Mouse (Mus musculus): ENCODE results near the gene Babam2. TPM values are rescaled to one million over a fixed set of nuclear protein-coding genes. Genes with fewer than 3 reads are reported as not detected.
A peak's percentile ranks its signal among the peaks of the same experiment; 100 is the strongest.

Gene Babam2
- polyA plus RNA-seq, 1 experiment from 2014 or later: 45.9 TPM

DNA sequence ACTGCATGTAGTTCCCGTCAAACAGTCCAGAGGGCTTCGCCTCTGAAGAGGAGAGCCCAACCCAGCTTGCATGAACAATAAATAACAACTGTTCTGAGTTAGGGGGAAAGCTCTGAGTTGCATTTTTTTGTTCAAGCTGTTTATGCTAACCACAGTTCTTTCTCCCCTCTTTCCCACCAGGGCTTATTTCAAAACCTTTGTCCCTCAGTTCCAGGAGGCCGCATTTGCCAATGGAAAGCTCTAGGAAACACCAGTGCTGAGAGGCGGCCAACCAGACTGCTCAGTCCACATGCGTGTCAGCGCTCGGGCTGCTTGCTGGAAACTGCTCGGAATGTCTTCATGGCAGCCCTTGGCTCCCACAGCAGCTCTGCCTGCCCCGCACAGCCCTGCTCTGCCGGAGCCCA, 386.9 kb downstream of the Babam2 start:
- WGBS: 89% methylated on average over 10 of the region's 10 CpGs
- no peak overlapping the region for H3K9ac ChIP-seq (ENCODE audit: low read length)
- no peaks in the 10 kb centered on the region for H3K9me3 ChIP-seq (ENCODE audit: control insufficient read depth, low read length)
- DNase-seq (ENCODE audit: low spot score, missing footprints) (peak; percentile 49), ATAC-seq (ENCODE audit: low FRiP score) (no peak)
- H3K27me3 ChIP-seq (ENCODE audit: control insufficient read depth, insufficient read depth, low read length): no peaks in the 10 kb centered on the region
- no peak overlapping the region for H3K27ac ChIP-seq (ENCODE audit: low read depth, low read length)
- H3K36me3 ChIP-seq (ENCODE audit: control insufficient read depth, insufficient read depth, low read length): no peaks in the 10 kb centered on the region
- no peak overlapping the region for H3K4me2 ChIP-seq
- H3K4me1 ChIP-seq (ENCODE audit: control insufficient read depth, insufficient read depth, low read length): no peaks in the 10 kb centered on the region
- no peak overlapping the region for H3K4me3 ChIP-seq (ENCODE audit: low read depth, low read length)

DNA sequence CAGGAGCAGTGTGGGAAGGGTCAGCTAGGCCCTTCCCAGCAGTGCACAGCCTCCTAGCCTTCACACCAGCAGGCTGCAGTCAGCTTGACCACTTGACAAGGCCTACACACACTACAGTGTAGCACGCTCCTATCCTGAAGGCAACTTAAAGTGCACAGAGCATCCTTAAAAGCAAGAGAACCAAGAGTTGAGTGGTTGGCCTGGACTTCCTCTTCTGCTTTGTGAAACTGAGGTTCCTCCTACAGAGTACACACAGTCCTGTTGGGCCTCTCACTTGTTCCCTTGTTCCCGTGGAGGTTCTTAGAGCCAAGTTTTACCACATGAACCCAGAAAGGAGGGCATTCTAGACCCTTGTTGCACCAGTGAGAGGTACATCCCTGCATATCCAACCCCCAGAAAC, 388.1 kb downstream of the Babam2 start:
- Histone ChIP-seq H3K4me2 (no peak overlapping the region), H3K9ac (ENCODE audit: low read length) (no peak overlapping the region), H3K4me3 (ENCODE audit: low read depth, low read length) (no peak overlapping the region), H3K27ac (ENCODE audit: low read depth, low read length) (no peak overlapping the region), H3K9me3 (ENCODE audit: control insufficient read depth, low read length) (no peaks in the 10 kb centered on the region), H3K27me3 (ENCODE audit: control insufficient read depth, insufficient read depth, low read length) (no peaks in the 10 kb centered on the region), H3K4me1 (ENCODE audit: control insufficient read depth, insufficient read depth, low read length) (no peaks in the 10 kb centered on the region), H3K36me3 (ENCODE audit: control insufficient read depth, insufficient read depth, low read length) (no peaks in the 10 kb centered on the region)
- WGBS: 88% methylated on average over 2 of the region's 2 CpGs
- DNase-seq (ENCODE audit: low spot score, missing footprints) (peak; percentile 19), ATAC-seq (ENCODE audit: low FRiP score) (no peak)

DNA sequence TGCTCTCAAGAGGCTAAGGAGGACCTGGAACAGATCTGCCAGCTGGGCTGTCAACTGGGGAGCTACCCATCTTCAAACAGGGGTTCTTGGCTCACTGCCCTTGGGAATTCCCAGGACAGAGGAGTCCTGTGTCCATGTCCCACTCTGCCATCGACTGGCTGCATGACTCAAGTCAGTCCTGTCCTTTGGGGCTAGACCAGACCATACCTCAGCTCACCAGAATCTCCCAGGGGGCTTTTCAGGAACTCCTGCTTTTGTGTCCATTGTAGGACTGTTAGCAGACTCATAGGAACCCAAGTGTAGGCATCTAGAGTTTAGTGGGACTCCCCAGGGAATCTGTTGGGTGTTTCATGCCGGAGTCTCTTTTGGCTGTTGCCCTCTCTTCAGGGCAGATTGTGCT, 388.5 kb downstream of the Babam2 start:
- Histone ChIP-seq H3K4me2 (no peak overlapping the region), H3K4me3 (ENCODE audit: low read depth, low read length) (no peak overlapping the region), H3K27ac (ENCODE audit: low read depth, low read length) (no peak overlapping the region), H3K27me3 (ENCODE audit: control insufficient read depth, insufficient read depth, low read length) (no peaks in the 10 kb centered on the region), H3K36me3 (ENCODE audit: control insufficient read depth, insufficient read depth, low read length) (no peaks in the 10 kb centered on the region), H3K9ac (ENCODE audit: low read length) (no peak overlapping the region), H3K9me3 (ENCODE audit: control insufficient read depth, low read length) (no peaks in the 10 kb centered on the region), H3K4me1 (ENCODE audit: control insufficient read depth, insufficient read depth, low read length) (no peaks in the 10 kb centered on the region)
- WGBS: 97% methylated on average over 2 of the region's 2 CpGs
- ATAC-seq (ENCODE audit: low FRiP score) (no peak), DNase-seq (ENCODE audit: low spot score, missing footprints) (peak; percentile 75)

DNA sequence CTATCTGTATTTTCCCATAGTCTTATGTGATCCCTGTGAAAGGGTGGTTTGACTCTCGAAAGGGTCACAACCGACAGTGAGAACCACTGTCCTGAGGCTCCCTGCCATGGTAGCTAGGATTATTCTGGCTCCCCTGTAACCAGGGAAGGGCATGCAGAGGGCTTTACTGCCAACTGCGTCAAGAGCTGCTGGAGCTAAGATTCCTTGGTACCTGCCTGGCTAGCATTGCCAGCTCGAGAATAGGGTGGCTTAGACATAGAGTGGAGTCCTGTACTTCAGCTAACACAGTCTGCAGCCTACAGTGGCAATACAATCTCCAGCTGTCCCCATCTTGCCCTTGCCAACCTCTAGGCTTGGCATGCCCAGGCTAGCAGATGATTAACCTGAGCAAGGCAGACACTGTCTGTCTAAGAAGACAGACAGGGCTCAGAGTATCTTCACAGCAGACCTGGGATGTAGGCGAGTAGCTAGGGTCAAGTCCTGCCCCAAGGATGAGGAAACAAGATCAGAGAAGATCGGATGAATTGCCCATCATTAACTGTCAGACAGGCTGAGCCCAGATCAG, 389.1 kb downstream of the Babam2 start:
- H3K27ac ChIP-seq (ENCODE audit: low read depth, low read length): no peak overlapping the region
- no peak overlapping the region for H3K9ac ChIP-seq (ENCODE audit: low read length)
- H3K9me3 ChIP-seq (ENCODE audit: control insufficient read depth, low read length): no peaks in the 10 kb centered on the region
- H3K36me3 ChIP-seq (ENCODE audit: control insufficient read depth, insufficient read depth, low read length): no peaks in the 10 kb centered on the region
- no peak overlapping the region for H3K4me3 ChIP-seq (ENCODE audit: low read depth, low read length)
- 90% methylated on average over 6 of the region's 6 CpGs for WGBS
- peak; percentile 28 for DNase-seq (ENCODE audit: low spot score, missing footprints)
- H3K27me3 ChIP-seq (ENCODE audit: control insufficient read depth, insufficient read depth, low read length): no peaks in the 10 kb centered on the region
- H3K4me2 ChIP-seq: no peak overlapping the region
- no peak for ATAC-seq (ENCODE audit: low FRiP score)
- H3K4me1 ChIP-seq (ENCODE audit: control insufficient read depth, insufficient read depth, low read length): no peaks in the 10 kb centered on the region

DNA sequence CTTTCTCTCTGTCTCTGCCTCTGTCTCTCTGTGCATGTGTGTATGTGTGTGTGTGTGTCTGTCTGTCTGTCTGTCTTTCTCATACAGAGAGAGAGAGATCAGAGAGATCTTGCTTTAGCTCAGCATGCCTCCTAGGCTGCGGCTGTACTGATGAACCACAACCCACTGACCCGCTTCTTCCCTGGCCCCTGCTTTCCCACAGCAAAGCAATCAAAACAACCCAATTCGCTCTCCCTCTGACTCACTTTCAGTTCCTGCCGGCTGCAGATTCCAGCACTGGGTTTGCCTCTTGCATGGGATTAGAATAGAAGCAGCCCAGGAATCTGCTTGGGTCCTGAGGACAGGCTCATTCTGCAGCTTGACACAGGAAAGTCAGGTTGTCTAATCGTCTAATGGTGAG, 392.0 kb downstream of the Babam2 start:
- H3K27ac ChIP-seq (ENCODE audit: low read depth, low read length): no peak overlapping the region

DNA sequence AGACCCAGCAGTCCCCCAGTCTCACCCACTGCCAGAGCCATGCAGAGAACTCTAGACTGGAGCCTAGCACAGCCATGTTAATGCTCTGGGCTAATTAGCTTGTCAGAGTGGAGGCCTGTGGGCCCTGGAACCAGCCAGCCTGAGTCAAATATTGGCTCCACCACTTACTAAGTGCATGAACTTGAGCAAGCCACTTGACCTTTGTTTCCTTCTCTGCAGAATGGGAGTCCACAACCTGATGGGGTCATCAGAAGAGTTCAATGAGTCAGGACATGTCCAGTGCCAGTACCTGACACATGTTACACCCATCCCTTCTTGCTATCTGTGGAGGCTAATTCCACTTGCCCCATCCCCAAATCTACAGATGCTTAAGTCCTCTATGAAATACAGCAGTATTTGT, 394.8 kb downstream of the Babam2 start:
- H3K9me3 ChIP-seq (ENCODE audit: control insufficient read depth, low read length): no peaks in the 10 kb centered on the region
- H3K4me2 ChIP-seq: no peak overlapping the region
- DNase-seq (ENCODE audit: low spot score, missing footprints): no peak
- no peaks in the 10 kb centered on the region for H3K36me3 ChIP-seq (ENCODE audit: control insufficient read depth, insufficient read depth, low read length)
- no peak overlapping the region for H3K4me3 ChIP-seq (ENCODE audit: low read depth, low read length)
- no peak overlapping the region for H3K27ac ChIP-seq (ENCODE audit: low read depth, low read length)
- H3K27me3 ChIP-seq (ENCODE audit: control insufficient read depth, insufficient read depth, low read length): no peaks in the 10 kb centered on the region
- H3K9ac ChIP-seq (ENCODE audit: low read length): no peak overlapping the region
- no peak for ATAC-seq (ENCODE audit: low FRiP score)
- no peaks in the 10 kb centered on the region for H3K4me1 ChIP-seq (ENCODE audit: control insufficient read depth, insufficient read depth, low read length)

More for the DNA sequence above, 392.0 kb downstream of the Babam2 start:
- Histone ChIP-seq H3K4me2 (no peak overlapping the region), H3K9me3 (ENCODE audit: control insufficient read depth, low read length) (no peaks in the 10 kb centered on the region), H3K4me3 (ENCODE audit: low read depth, low read length) (no peak overlapping the region), H3K27me3 (ENCODE audit: control insufficient read depth, insufficient read depth, low read length) (no peaks in the 10 kb centered on the region), H3K9ac (ENCODE audit: low read length) (no peak overlapping the region), H3K4me1 (ENCODE audit: control insufficient read depth, insufficient read depth, low read length) (no peaks in the 10 kb centered on the region), H3K36me3 (ENCODE audit: control insufficient read depth, insufficient read depth, low read length) (no peaks in the 10 kb centered on the region)
- ATAC-seq (ENCODE audit: low FRiP score) (no peak), DNase-seq (ENCODE audit: low spot score, missing footprints) (no peak)
- WGBS: 60% methylated on average over 5 of the region's 5 CpGs

DNA sequence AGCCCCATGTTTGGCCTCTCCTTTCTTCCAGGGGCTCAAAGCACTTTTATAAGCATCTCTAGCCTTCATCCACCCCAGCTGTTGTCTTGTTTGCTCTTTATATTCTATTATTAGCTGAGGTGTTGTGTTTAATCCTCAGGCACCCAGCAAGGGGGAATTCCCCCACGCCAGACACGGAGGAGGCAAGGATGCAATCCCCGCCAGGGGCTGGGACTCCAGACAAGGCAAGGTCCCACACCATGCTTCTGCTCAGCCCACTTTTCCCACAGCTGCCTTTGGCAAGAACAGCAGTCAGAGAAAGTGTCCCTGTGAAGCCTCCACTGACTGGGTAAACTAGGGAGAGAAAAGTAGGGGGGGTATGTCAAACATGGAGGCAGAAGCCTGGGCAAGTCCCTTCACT, 401.2 kb downstream of the Babam2 start:
- DNase-seq (ENCODE audit: low spot score, missing footprints) (no peak), ATAC-seq (ENCODE audit: low FRiP score) (no peak)
- Histone ChIP-seq H3K4me1 (ENCODE audit: control insufficient read depth, insufficient read depth, low read length) (no peaks in the 10 kb centered on the region), H3K4me3 (ENCODE audit: low read depth, low read length) (no peak overlapping the region), H3K9me3 (ENCODE audit: control insufficient read depth, low read length) (no peaks in the 10 kb centered on the region), H3K36me3 (ENCODE audit: control insufficient read depth, insufficient read depth, low read length) (no peaks in the 10 kb centered on the region), H3K27ac (ENCODE audit: low read depth, low read length) (no peak overlapping the region), H3K9ac (ENCODE audit: low read length) (no peak overlapping the region), H3K4me2 (no peak overlapping the region), H3K27me3 (ENCODE audit: control insufficient read depth, insufficient read depth, low read length) (no peaks in the 10 kb centered on the region)
- 66% methylated on average over 3 of the region's 3 CpGs for WGBS

DNA sequence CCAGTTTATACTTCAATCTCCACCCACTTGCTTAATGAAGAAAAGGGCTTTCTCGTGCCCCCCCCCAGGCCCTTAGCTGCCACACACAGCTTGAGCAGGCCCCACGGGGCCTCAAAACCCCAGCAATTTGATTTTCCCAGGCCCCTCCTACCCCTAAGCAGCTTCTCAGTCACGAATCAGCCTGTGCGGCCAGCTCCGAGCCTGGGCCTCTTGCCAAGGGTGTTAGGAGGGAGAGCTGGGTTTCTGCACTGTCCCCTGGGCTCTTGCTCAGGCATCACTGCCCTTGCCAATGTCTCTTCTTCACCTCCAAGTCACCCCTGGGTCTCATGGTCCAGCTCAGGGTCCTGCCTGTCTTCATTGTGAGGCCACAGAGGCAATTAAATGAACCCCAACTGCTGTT, 405.0 kb downstream of the Babam2 start:
- DNase-seq (ENCODE audit: low spot score, missing footprints): peak; percentile 79
- Histone ChIP-seq H3K9ac (ENCODE audit: low read length) (no peak overlapping the region), H3K4me3 (ENCODE audit: low read depth, low read length) (no peak overlapping the region), H3K4me1 (ENCODE audit: control insufficient read depth, insufficient read depth, low read length) (no peaks in the 10 kb centered on the region), H3K36me3 (ENCODE audit: control insufficient read depth, insufficient read depth, low read length) (no peaks in the 10 kb centered on the region), H3K27me3 (ENCODE audit: control insufficient read depth, insufficient read depth, low read length) (no peaks in the 10 kb centered on the region), H3K4me2 (no peak overlapping the region), H3K27ac (ENCODE audit: low read depth, low read length) (no peak overlapping the region), H3K9me3 (ENCODE audit: control insufficient read depth, low read length) (no peaks in the 10 kb centered on the region)
- no peak for ATAC-seq (ENCODE audit: low FRiP score)
- WGBS: 52% methylated on average over 5 of the region's 5 CpGs

DNA sequence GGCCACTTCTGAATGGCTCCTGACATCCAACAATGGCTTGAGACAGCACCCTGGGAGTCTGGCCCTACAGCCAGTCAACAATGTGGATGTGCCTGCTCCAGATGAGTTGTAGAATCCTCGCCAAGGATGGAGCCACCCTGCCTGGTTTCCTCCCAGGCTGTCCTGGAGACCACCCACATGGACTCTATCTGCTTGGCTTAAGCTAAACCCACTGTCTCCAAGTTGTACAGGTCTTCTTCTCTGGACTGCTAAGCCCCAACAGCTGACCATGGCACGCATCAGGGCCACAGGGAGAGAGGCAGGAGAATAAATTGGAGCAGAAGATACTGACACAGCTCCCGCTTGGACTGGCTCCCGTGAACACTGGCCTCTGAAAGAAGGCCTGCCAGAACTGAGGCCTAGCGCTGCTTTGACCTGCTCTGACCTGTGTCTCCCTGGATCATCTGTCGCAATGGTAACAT, 405.5 kb downstream of the Babam2 start:
- Histone ChIP-seq H3K4me2 (no peak overlapping the region), H3K27ac (ENCODE audit: low read depth, low read length) (no peak overlapping the region), H3K9ac (ENCODE audit: low read length) (no peak overlapping the region), H3K4me1 (ENCODE audit: control insufficient read depth, insufficient read depth, low read length) (no peaks in the 10 kb centered on the region), H3K36me3 (ENCODE audit: control insufficient read depth, insufficient read depth, low read length) (no peaks in the 10 kb centered on the region), H3K4me3 (ENCODE audit: low read depth, low read length) (no peak overlapping the region), H3K27me3 (ENCODE audit: control insufficient read depth, insufficient read depth, low read length) (no peaks in the 10 kb centered on the region), H3K9me3 (ENCODE audit: control insufficient read depth, low read length) (no peaks in the 10 kb centered on the region)
- ATAC-seq (ENCODE audit: low FRiP score) (no peak), DNase-seq (ENCODE audit: low spot score, missing footprints) (peak; percentile 66)
- WGBS: 85% methylated on average over 6 of the region's 6 CpGs

Data from midbrain, embryonic 11.5 days (tissue).